Mouse (Mus musculus) heart, postnatal 0 days (tissue): Measurements from ENCODE around the gene Zfp184.

Experiments used
- CTCF ChIP-seq: IDR thresholded peaks from 2 replicates; pipeline ENCODE4 v1.5.1; 2016; ENCODE audit warnings: antibody characterized with exemption, control low read depth, low read depth
- EP300 ChIP-seq: IDR thresholded peaks from 2 replicates; pipeline ENCODE4 v1.6.1; 2016; ENCODE audit warnings: antibody characterized with exemption, low read depth

- TF ChIP-seq EP300 (no peak), CTCF (no peak)
These were observed 50.5 kb downstream of the Zfp184 start for GRCm38 (mm10) chr13:21995331-21995914.
